Mouse (Mus musculus) stomach, embryonic 16.5 days (tissue): ENCODE data around the gene Traf1. TPM values are rescaled to one million over a fixed set of nuclear protein-coding genes. Genes with fewer than 3 reads are reported as not detected.

Experiments used
- ATAC-seq: fragments of 200-750 bp; cut with Nextera tagmentation; 2 replicates; pipeline ENCODE4 v1.8.0; 2017; ENCODE audit warnings: moderate number of reproducible peaks, moderate TSS enrichment; ENCODE audit not compliant: insufficient read depth, low FRiP score
- H3K27ac ChIP-seq: fragments of 300-500 bp; sonication (generic); 2 replicates; pipeline ENCODE4 v1.5.1; 2014; ENCODE audit warnings: low read length
- H3K27me3 ChIP-seq: fragments of 300-500 bp; sonication (generic); 2 replicates; pipeline ENCODE4 v1.6.1; 2014; ENCODE audit warnings: low read length, control low read depth, mixed read lengths; ENCODE audit not compliant: control insufficient read depth, insufficient read depth
- H3K36me3 ChIP-seq: fragments of 300-500 bp; sonication (generic); 2 replicates; pipeline ENCODE4 v1.6.1; 2014; ENCODE audit warnings: low read length; ENCODE audit not compliant: control insufficient read depth, insufficient read depth
- H3K4me1 ChIP-seq: fragments of 300-500 bp; sonication (generic); 2 replicates; pipeline ENCODE4 v1.6.1; 2014; ENCODE audit warnings: low read length, control low read depth, mixed read lengths; ENCODE audit not compliant: control insufficient read depth, insufficient read depth
- H3K4me2 ChIP-seq: fragments of 300-500 bp; sonication (generic); 2 replicates; pipeline ENCODE4 v1.6.1; 2014; ENCODE audit warnings: low read depth, low read length, mixed read lengths
- H3K4me3 ChIP-seq: fragments of 300-500 bp; sonication (generic); replicated peaks from 2 replicates; pipeline ENCODE4 v1.5.1; 2014; ENCODE audit warnings: mild to moderate bottlenecking, low read length
- H3K9ac ChIP-seq: fragments of 300-500 bp; sonication (generic); 2 replicates; pipeline ENCODE4 v1.6.1; 2014; ENCODE audit warnings: low read length
- H3K9me3 ChIP-seq: fragments of 300-500 bp; sonication (generic); replicated peaks from 2 replicates; pipeline ENCODE4 v1.6.1; 2016; ENCODE audit warnings: low read length, control low read depth; ENCODE audit not compliant: control insufficient read depth
- WGBS: fragments of 180-500 bp; shearing (Covaris S2); extraction: QIAGEN DNeasy Blood & Tissue Kit; methylation state at CpG from one replicate; pipeline ENCODE4 v1.1.7; 2014; 5-methylcytosine and 5-hydroxymethylcytosine counted together
- polyA plus RNA-seq: library from polyadenylated mRNA; unstranded; fragments of >200 nt; fragmentation: Nextera tagmentation; extraction: Ambion mirVana; gene quantifications from 2 replicates; pipeline ENCODE4 v1.2.1, GENCODE M21; 2015

The Traf1 gene
- polyA plus RNA-seq, 1 experiment from 2014 or later = 6.2 TPM

DNA sequence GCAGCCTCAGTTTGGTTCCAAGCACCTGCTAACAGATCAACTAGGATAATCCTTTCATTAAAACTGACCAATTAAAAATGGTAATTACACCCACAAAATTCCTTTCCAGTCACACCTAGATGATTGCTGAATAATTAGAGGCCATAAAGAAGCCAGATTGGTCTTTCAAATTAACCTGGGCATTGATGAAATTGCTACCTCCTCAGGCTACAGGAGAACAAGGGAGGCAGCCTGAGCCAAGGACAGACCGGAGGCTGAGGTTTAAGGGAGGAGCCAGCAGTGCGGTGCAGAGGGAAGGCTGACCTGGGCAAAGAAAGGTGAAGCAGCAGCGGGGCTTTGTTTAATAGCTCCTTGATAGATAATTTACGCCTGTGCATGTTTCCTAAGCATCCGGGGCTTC, 24.1 kb downstream of the Traf1 start:
- 30% methylated on average over 5 of the region's 5 CpGs for WGBS
- H3K27ac ChIP-seq = no peak overlapping the region
- H3K27me3 ChIP-seq = no peaks in the 10 kb centered on the region
- no peak overlapping the region for H3K4me2 ChIP-seq
- no peaks in the 10 kb centered on the region for H3K9me3 ChIP-seq
- ATAC-seq = no peak
- no peak overlapping the region for H3K4me3 ChIP-seq
- no peaks in the 10 kb centered on the region for H3K36me3 ChIP-seq
- no peak overlapping the region for H3K9ac ChIP-seq
- H3K4me1 ChIP-seq = peaks cover 7% of the 10 kb centered on the region

DNA sequence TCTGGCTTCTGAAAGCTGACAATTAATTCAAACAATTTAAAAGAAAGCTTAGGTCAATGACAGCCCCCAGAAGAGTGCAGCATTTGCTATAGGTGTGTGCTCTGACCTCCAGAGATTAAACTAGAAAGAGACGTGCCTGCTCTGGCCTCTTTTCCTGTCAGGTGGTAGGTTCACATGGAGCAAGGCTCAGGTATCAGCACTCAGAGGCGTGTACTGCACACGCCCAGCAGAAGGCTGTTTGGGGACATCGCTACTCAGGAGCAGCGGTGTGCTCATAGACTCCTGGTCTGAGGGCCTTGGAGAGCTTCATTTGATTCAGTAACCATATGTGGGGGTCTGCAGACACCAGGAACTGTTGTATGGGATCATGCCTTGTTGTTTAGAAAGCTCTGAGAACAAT, 34.3 kb downstream of the Traf1 start:
- peak; percentile 58; the same call in 1 of the 2 replicates for ATAC-seq
- H3K9ac ChIP-seq = no peak overlapping the region
- no peaks in the 10 kb centered on the region for H3K27me3 ChIP-seq
- no peaks in the 10 kb centered on the region for H3K36me3 ChIP-seq
- no peaks in the 10 kb centered on the region for H3K9me3 ChIP-seq
- no peak overlapping the region for H3K4me2 ChIP-seq
- H3K4me3 ChIP-seq = no peak overlapping the region
- H3K4me1 ChIP-seq = 0 out of 2 replicates have a peak, but pooled peaks cover 2% of the 10 kb centered on the region
- 47% methylated on average over 5 of the region's 5 CpGs for WGBS
- no peak overlapping the region for H3K27ac ChIP-seq

- ATAC-seq = no peak
- Histone ChIP-seq H3K4me2 (no peak overlapping the region), H3K27ac (no peak overlapping the region), H3K36me3 (no peaks in the 10 kb centered on the region), H3K9me3 (no peaks in the 10 kb centered on the region), H3K9ac (no peak overlapping the region), H3K4me1 (0 out of 2 replicates have a peak, but pooled peaks cover 2% of the 10 kb centered on the region), H3K27me3 (no peaks in the 10 kb centered on the region), H3K4me3 (no peak overlapping the region)
- 4% methylated on average over 2 of the region's 2 CpGs for WGBS
Observed at GRCm38 (mm10) chr2:34922729-34923128, 38.8 kb downstream of the Traf1 start.

DNA sequence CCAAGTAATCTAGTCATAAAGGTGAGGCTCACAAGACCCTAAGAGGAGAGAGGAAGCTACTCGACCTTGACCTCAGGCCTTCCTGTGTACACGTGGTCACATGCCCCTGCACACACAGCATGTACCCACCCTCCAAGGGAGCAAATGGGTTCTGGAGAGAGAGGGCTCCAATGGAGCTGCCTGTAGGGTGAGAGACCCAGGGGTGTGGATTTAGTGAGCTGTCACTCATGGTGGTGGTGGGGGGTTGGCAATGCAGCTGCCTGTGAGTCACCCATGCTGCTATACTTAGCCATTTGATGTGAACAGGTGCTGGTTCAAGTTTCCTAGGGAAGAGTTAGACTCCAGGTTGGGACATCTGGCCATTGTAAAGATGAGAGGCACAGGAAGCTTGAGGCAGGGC, 41.4 kb downstream of the Traf1 start:
- Histone ChIP-seq H3K36me3 (no peaks in the 10 kb centered on the region), H3K4me1 (no peaks in the 10 kb centered on the region), H3K9ac (no peak overlapping the region), H3K27ac (no peak overlapping the region), H3K4me3 (no peak overlapping the region), H3K4me2 (no peak overlapping the region), H3K27me3 (no peaks in the 10 kb centered on the region), H3K9me3 (no peaks in the 10 kb centered on the region)
- WGBS = 47% methylated on average over 2 of the region's 2 CpGs
- ATAC-seq = no peak

GRCm38 (mm10) chr2:34915103-34915502, 46.5 kb downstream of the Traf1 start:
- Histone ChIP-seq H3K9me3 (no peaks in the 10 kb centered on the region), H3K27ac (no peak overlapping the region), H3K4me2 (no peak overlapping the region), H3K9ac (no peak overlapping the region), H3K4me3 (no peak overlapping the region), H3K36me3 (no peaks in the 10 kb centered on the region), H3K4me1 (0 out of 2 replicates have a peak, but pooled peaks cover 4% of the 10 kb centered on the region), H3K27me3 (no peaks in the 10 kb centered on the region)
- ATAC-seq = no peak
- 52% methylated on average over 2 of the region's 2 CpGs for WGBS

DNA sequence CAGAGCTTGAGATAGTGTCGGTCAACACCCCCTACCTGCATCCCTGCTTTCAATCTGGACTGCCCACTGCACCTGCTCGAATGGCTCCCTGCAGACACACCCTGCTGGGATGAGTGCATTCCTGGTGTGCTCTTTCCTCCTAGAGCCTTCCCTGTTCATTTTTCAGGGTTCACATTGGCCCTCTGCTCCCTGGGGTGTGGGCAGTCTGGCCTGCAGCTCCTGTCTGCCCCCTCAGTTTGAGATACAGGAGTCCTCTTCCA, 46.8 kb downstream of the Traf1 start:
- H3K9ac ChIP-seq = no peak overlapping the region
- H3K9me3 ChIP-seq = no peaks in the 10 kb centered on the region
- H3K4me1 ChIP-seq = 0 out of 2 replicates have a peak, but pooled peaks cover 4% of the 10 kb centered on the region
- no peaks in the 10 kb centered on the region for H3K36me3 ChIP-seq
- H3K27me3 ChIP-seq = no peaks in the 10 kb centered on the region
- peak overlapping the region; percentile 72; the same call in 1 of the 2 replicates for H3K4me3 ChIP-seq
- no peak; the same call in 1 of the 2 replicates for ATAC-seq
- WGBS = 16% methylated on average over 2 of the region's 2 CpGs
- H3K27ac ChIP-seq = no peak overlapping the region
- H3K4me2 ChIP-seq = peak overlapping the region; percentile 90

DNA sequence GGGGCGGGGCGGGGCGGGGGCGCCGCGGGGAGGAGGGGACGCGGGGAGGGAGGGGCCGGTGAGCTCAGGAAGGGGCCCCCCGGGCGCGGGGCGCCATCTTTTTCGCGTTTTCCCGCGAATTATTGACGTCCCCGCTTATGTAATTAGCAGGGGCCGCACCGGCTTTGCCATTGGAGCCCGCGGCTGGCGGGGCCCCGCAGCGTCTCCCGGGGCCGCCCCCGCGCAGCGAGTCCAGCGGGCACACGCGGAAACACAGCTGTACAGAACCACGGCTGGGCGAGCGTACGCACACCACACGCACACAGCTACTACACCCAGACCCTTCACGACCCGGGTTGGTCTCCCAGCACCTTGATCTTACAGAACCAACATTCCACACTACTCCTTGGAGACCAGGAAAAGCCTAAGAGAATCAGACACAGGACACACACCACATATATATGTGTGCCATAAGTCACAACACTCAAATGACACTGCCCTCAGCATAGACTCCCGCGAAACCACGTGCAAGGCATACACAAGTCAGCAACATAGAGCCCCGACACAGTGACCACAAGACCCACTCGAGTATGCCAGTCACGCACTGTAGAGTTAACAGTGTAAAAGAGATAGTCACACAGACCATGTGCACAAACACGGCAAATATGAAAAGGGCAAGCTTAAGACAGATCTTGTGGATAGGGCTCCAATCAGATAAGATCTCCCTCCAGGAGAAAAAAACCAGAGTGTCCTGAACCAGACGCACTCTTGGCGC, 47.3 kb downstream of the Traf1 start:
- Histone ChIP-seq H3K4me2 (peak overlapping the region; percentile 90), H3K9ac (peak overlapping the region; percentile 80), H3K4me3 (peak overlapping the region; percentile 72), H3K27ac (0 out of 2 replicates have a peak overlapping the region, but pooled peaks have one; percentile 44), H3K9me3 (no peaks in the 10 kb centered on the region), H3K36me3 (no peaks in the 10 kb centered on the region), H3K4me1 (0 out of 2 replicates have a peak, but pooled peaks cover 4% of the 10 kb centered on the region), H3K27me3 (no peaks in the 10 kb centered on the region)
- 2% methylated on average over 42 of the region's 50 CpGs for WGBS
- peak; percentile 55; the same call in 1 of the 2 replicates for ATAC-seq

- peak within 1 kb of the TSS; percentile 80 for H3K9ac ChIP-seq
- H3K27ac ChIP-seq = peak within 1 kb of the TSS; percentile 44
- 0 out of 2 replicates have a peak, but pooled peaks cover 4% of the 10 kb centered on the region for H3K4me1 ChIP-seq
- no peaks in the 10 kb centered on the region for H3K36me3 ChIP-seq
- ATAC-seq = peak; percentile 45; the same call in 1 of the 2 replicates
- WGBS = under 1% methylated on average over 59 of the region's 64 CpGs
- peak within 1 kb of the TSS; percentile 90 for H3K4me2 ChIP-seq
- H3K9me3 ChIP-seq = no peaks in the 10 kb centered on the region
- no peaks in the 10 kb centered on the region for H3K27me3 ChIP-seq
- H3K4me3 ChIP-seq = peak within 1 kb of the TSS; percentile 72
Observed at GRCm38 (mm10) chr2:34913218-34914068, 48.1 kb downstream of the Traf1 start, which contains the start of gene Phf19. Gene Phf19 (minus strand): TSS chr2:34914026.

DNA sequence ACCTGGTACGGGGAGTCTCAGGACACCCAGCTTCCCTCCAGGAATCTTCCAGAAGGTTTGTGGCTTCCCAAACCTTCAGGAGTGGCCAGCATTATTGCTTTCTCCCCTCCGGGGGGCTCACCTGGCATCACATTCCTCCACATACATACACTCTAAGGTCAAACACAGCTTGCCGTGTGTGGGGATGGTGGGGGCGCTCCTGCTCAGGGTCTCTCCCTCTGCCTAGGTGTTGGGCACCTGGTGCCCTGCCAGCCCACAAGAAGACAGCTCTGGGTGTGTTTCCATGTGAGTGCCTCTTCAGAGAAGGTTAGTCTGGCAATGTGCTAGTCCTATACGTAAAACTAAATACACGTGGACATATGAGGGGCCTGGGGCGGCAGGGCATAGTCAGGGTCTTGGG, 49.0 kb downstream of the Traf1 start:
- H3K4me2 ChIP-seq = peak overlapping the region; percentile 90
- H3K36me3 ChIP-seq = no peaks in the 10 kb centered on the region
- H3K9ac ChIP-seq = peak overlapping the region; percentile 80; the same call in 1 of the 2 replicates
- ATAC-seq = no peak
- no peak overlapping the region for H3K27ac ChIP-seq
- no peaks in the 10 kb centered on the region for H3K27me3 ChIP-seq
- H3K4me1 ChIP-seq = 0 out of 2 replicates have a peak, but pooled peaks cover 4% of the 10 kb centered on the region
- whole genome bisulfite sequencing = 47% methylated on average over 7 of the region's 7 CpGs
- H3K4me3 ChIP-seq = peak overlapping the region; percentile 72
- H3K9me3 ChIP-seq = no peaks in the 10 kb centered on the region
